Mouse (Mus musculus) heart, embryonic 15.5 days (tissue): ENCODE measurements around the gene Kif1a. TPM values are rescaled to one million over a fixed set of nuclear protein-coding genes. Genes with fewer than 3 reads are reported as not detected.

Source experiments
- ATAC-seq: fragments of 200-750 bp; cut with Nextera tagmentation; replicated peaks from 2 replicates; pipeline ENCODE4 v1.8.0; 2017; ENCODE audit warnings: low read depth, moderate TSS enrichment; ENCODE audit not compliant: insufficient number of reproducible peaks, insufficient read depth, low FRiP score
- H3K27ac ChIP-seq: fragments of 300-500 bp; sonication (generic); 2 replicates; pipeline ENCODE4 v1.5.1; 2015; ENCODE audit warnings: mild to moderate bottlenecking, inconsistent platforms
- H3K27me3 ChIP-seq: fragments of 300-500 bp; sonication (generic); 2 replicates; pipeline ENCODE4 v1.6.1; 2015; ENCODE audit warnings: inconsistent platforms
- H3K36me3 ChIP-seq: fragments of 300-500 bp; sonication (generic); 2 replicates; pipeline ENCODE4 v1.6.1; 2015; ENCODE audit warnings: mild to moderate bottlenecking, inconsistent platforms
- H3K4me1 ChIP-seq: fragments of 300-500 bp; sonication (generic); replicated peaks from 2 replicates; pipeline ENCODE4 v1.6.1; 2015; ENCODE audit warnings: inconsistent platforms
- H3K4me2 ChIP-seq: fragments of 300-500 bp; sonication (generic); 2 replicates; pipeline ENCODE4 v1.6.1; 2015; ENCODE audit warnings: inconsistent platforms, mild to moderate bottlenecking, moderate library complexity
- H3K4me3 ChIP-seq: fragments of 300-500 bp; sonication (generic); 2 replicates; pipeline ENCODE4 v1.5.1; 2015; ENCODE audit warnings: mild to moderate bottlenecking, inconsistent platforms
- H3K9ac ChIP-seq: fragments of 300-500 bp; sonication (generic); 2 replicates; pipeline ENCODE4 v1.6.1; 2015; ENCODE audit warnings: mild to moderate bottlenecking, inconsistent platforms
- H3K9me3 ChIP-seq: fragments of 300-500 bp; sonication (generic); replicated peaks from 2 replicates; pipeline ENCODE4 v1.6.1; 2016; ENCODE audit warnings: inconsistent platforms
- WGBS: fragments of 180-500 bp; shearing (Covaris S2); methylation state at CpG from one replicate; pipeline ENCODE4 v1.1.7; 2015; ENCODE audit warnings: mixed read lengths; 5-methylcytosine and 5-hydroxymethylcytosine counted together
- polyA plus RNA-seq: library from polyadenylated mRNA; unstranded; fragments of >200 nt; fragmentation: Nextera tagmentation; extraction: Ambion mirVana; gene quantifications from 2 replicates; pipeline ENCODE4 v1.2.1, GENCODE M21; 2015

Kif1a gene
- polyA plus RNA-seq, 1 experiment from 2014 or later: 10.2 TPM

GRCm38 (mm10) chr1:93051124-93051833 lies 50.5 kb downstream of the Kif1a start:
- Histone ChIP-seq H3K27ac (no peak overlapping the region), H3K36me3 (no peaks in the 10 kb centered on the region; the same call in 1 of the 2 replicates), H3K4me1 (no peaks in the 10 kb centered on the region), H3K9me3 (no peaks in the 10 kb centered on the region), H3K4me3 (no peak overlapping the region), H3K9ac (no peak overlapping the region), H3K4me2 (no peak overlapping the region), H3K27me3 (peaks cover 9% of the 10 kb centered on the region; the same call in 1 of the 2 replicates)
- no peak for ATAC-seq
- 58% methylated on average over 21 of the region's 23 CpGs for WGBS

DNA sequence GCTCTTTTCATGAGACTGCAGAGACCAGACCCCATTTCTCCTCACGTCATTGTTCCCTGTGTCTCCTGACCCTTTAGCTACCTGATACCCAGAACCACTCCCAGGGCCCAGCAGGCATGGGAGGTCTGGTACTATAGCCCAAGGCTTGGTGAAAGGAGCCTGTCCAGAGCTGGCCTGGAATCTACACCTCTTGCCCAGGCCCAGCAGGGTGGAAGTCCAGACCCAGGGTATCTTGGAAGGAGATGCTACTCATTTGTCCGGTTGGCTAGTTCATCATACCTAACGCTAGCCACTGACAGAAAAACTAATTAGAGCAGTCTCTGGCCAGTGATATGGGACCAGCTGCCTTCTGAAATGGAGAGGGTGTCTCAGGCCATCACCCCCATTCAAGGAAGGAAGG lies 51.7 kb downstream of the Kif1a start:
- WGBS: 86% methylated on average over 3 of the region's 3 CpGs
- no peak overlapping the region for H3K4me2 ChIP-seq
- H3K4me1 ChIP-seq: no peaks in the 10 kb centered on the region
- no peak overlapping the region for H3K27ac ChIP-seq
- peaks cover 9% of the 10 kb centered on the region; the same call in 1 of the 2 replicates for H3K27me3 ChIP-seq
- no peaks in the 10 kb centered on the region; the same call in 1 of the 2 replicates for H3K36me3 ChIP-seq
- H3K9ac ChIP-seq: no peak overlapping the region
- H3K9me3 ChIP-seq: no peaks in the 10 kb centered on the region
- H3K4me3 ChIP-seq: no peak overlapping the region
- ATAC-seq: no peak

GRCm38 (mm10) chr1:93046153-93046789 lies 55.5 kb downstream of the Kif1a start:
- no peaks in the 10 kb centered on the region for H3K36me3 ChIP-seq
- no peak overlapping the region for H3K4me3 ChIP-seq
- H3K4me2 ChIP-seq: no peak overlapping the region
- H3K4me1 ChIP-seq: no peaks in the 10 kb centered on the region
- H3K27ac ChIP-seq: no peak overlapping the region
- ATAC-seq: no peak
- no peaks in the 10 kb centered on the region for H3K9me3 ChIP-seq
- WGBS: 78% methylated on average over 10 of the region's 10 CpGs
- H3K27me3 ChIP-seq: peaks cover 9% of the 10 kb centered on the region; the same call in 1 of the 2 replicates
- H3K9ac ChIP-seq: no peak overlapping the region

- no peaks in the 10 kb centered on the region; the same call in 1 of the 2 replicates for H3K27me3 ChIP-seq
- peaks cover 38% of the 10 kb centered on the region for H3K4me1 ChIP-seq
- H3K9me3 ChIP-seq: no peaks in the 10 kb centered on the region
- no peak; the same call in 1 of the 2 replicates for ATAC-seq
- H3K27ac ChIP-seq: peak overlapping the region; percentile 37; the same call in 1 of the 2 replicates
- WGBS: 48% methylated on average over 4 of the region's 4 CpGs
- H3K4me3 ChIP-seq: no peak overlapping the region
- no peak overlapping the region for H3K4me2 ChIP-seq
- no peak overlapping the region for H3K9ac ChIP-seq
- no peaks in the 10 kb centered on the region for H3K36me3 ChIP-seq
These were observed 65.8 kb downstream of the Kif1a start for GRCm38 (mm10) chr1:93035981-93036380.

DNA sequence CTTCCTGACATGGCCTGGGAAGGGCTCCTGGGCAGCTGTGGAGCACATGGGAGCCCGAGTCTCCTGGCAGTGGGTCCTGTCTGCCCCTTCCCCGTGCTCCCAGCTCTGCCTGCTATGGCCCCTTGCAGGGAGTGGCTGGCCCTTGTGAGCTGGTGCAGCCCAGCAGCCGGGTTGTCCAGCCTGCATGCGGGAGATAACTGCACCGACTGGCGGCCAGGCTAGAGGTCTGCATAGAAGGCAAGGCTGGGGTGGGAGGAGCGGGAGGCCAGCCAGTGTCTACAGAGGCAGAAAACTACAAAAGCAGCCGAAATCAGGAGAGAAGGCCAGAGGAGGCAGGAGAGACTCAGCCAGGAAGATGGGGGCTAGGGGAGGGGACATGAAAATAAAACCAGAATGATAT lies 67.8 kb downstream of the Kif1a start:
- no peak for ATAC-seq
- WGBS: 34% methylated on average over 8 of the region's 8 CpGs
- Histone ChIP-seq H3K27ac (no peak overlapping the region), H3K27me3 (no peaks in the 10 kb centered on the region; the same call in 1 of the 2 replicates), H3K36me3 (no peaks in the 10 kb centered on the region), H3K9me3 (no peaks in the 10 kb centered on the region), H3K9ac (0 out of 2 replicates have a peak overlapping the region, but pooled peaks have one; percentile 28), H3K4me1 (peaks cover 38% of the 10 kb centered on the region), H3K4me2 (no peak overlapping the region), H3K4me3 (no peak overlapping the region)

- H3K36me3 ChIP-seq: no peaks in the 10 kb centered on the region
- 68% methylated on average over 3 of the region's 3 CpGs for WGBS
- H3K9me3 ChIP-seq: no peaks in the 10 kb centered on the region
- H3K27ac ChIP-seq: no peak overlapping the region
- no peak overlapping the region for H3K9ac ChIP-seq
- no peak overlapping the region for H3K4me2 ChIP-seq
- no peak for ATAC-seq
- H3K27me3 ChIP-seq: no peaks in the 10 kb centered on the region; the same call in 1 of the 2 replicates
- no peak overlapping the region for H3K4me3 ChIP-seq
- H3K4me1 ChIP-seq: peaks cover 35% of the 10 kb centered on the region
These were observed 70.6 kb downstream of the Kif1a start for GRCm38 (mm10) chr1:93031199-93031598.

GRCm38 (mm10) chr1:93030060-93030459 lies 71.7 kb downstream of the Kif1a start:
- WGBS: 36% methylated on average over 2 of the region's 2 CpGs
- H3K9ac ChIP-seq: no peak overlapping the region
- H3K4me1 ChIP-seq: peaks cover 24% of the 10 kb centered on the region
- no peaks in the 10 kb centered on the region; the same call in 1 of the 2 replicates for H3K27me3 ChIP-seq
- H3K9me3 ChIP-seq: no peaks in the 10 kb centered on the region
- no peak overlapping the region for H3K4me2 ChIP-seq
- H3K27ac ChIP-seq: no peak overlapping the region
- no peak for ATAC-seq
- H3K4me3 ChIP-seq: no peak overlapping the region
- no peaks in the 10 kb centered on the region for H3K36me3 ChIP-seq

DNA sequence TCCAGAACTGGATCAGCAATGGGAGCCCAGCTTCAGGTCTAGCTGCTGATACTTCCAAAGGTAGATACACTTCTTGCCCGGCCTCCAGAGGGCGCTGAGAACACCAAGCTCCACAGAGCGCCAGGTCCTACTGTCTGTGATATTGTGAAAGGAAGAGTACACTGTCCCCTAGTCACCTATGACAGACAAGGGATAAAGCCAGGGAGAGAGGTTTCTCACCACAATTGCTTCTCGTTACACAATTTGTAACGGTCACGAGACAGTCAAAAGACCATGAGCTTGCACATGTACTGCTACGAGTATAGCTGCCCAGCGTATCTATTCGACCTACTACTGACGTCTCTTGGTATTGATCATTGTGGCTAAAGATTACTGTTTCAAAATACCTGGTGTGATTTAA lies 72.4 kb downstream of the Kif1a start:
- no peaks in the 10 kb centered on the region for H3K36me3 ChIP-seq
- ATAC-seq: no peak
- H3K4me1 ChIP-seq: peaks cover 19% of the 10 kb centered on the region
- H3K4me3 ChIP-seq: no peak overlapping the region
- WGBS: 91% methylated on average over 10 of the region's 10 CpGs
- no peaks in the 10 kb centered on the region; the same call in 1 of the 2 replicates for H3K27me3 ChIP-seq
- no peak overlapping the region for H3K9ac ChIP-seq
- no peak overlapping the region for H3K4me2 ChIP-seq
- no peaks in the 10 kb centered on the region for H3K9me3 ChIP-seq
- no peak overlapping the region for H3K27ac ChIP-seq

GRCm38 (mm10) chr1:93026600-93026999 lies 75.2 kb downstream of the Kif1a start:
- H3K4me3 ChIP-seq: no peak overlapping the region
- H3K36me3 ChIP-seq: no peaks in the 10 kb centered on the region
- no peak overlapping the region for H3K4me2 ChIP-seq
- no peaks in the 10 kb centered on the region for H3K4me1 ChIP-seq
- no peak for ATAC-seq
- no peak overlapping the region for H3K27ac ChIP-seq
- H3K27me3 ChIP-seq: no peaks in the 10 kb centered on the region; the same call in 1 of the 2 replicates
- no peaks in the 10 kb centered on the region for H3K9me3 ChIP-seq
- H3K9ac ChIP-seq: no peak overlapping the region
- WGBS: 76% methylated on average over 8 of the region's 8 CpGs

- H3K4me1 ChIP-seq: no peaks in the 10 kb centered on the region
- H3K9ac ChIP-seq: no peak overlapping the region
- no peaks in the 10 kb centered on the region for H3K36me3 ChIP-seq
- no peaks in the 10 kb centered on the region for H3K9me3 ChIP-seq
- WGBS: 70% methylated on average over 4 of the region's 4 CpGs
- H3K27me3 ChIP-seq: peaks cover 5% of the 10 kb centered on the region; the same call in 1 of the 2 replicates
- H3K4me2 ChIP-seq: no peak overlapping the region
- ATAC-seq: no peak
- no peak overlapping the region for H3K27ac ChIP-seq
- H3K4me3 ChIP-seq: no peak overlapping the region
These were observed 81.1 kb downstream of the Kif1a start for GRCm38 (mm10) chr1:93020602-93021001.

DNA sequence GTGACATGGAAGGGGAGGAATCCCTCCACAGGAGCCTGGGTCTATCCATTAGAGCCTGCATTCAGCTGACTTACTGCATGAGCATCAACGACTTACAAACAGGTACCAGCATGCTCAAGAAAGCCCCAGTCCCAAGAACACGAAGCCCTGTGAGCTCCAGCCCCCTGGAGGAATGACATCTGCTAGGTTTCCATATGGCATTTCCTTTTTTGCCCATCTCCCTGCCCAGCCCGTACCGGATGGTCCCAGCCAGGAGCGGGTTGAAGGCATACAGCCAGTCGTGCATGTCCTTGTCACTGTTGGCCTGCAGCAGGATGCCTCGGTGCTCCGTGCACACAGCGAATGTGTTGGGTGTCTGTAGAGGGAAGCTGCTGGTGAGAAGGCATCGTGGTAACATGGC lies 83.0 kb downstream of the Kif1a start:
- no peaks in the 10 kb centered on the region for H3K4me1 ChIP-seq
- no peak overlapping the region for H3K27ac ChIP-seq
- H3K4me2 ChIP-seq: no peak overlapping the region
- H3K4me3 ChIP-seq: no peak overlapping the region
- no peak for ATAC-seq
- 78% methylated on average over 10 of the region's 10 CpGs for WGBS
- peaks cover 5% of the 10 kb centered on the region; the same call in 1 of the 2 replicates for H3K27me3 ChIP-seq
- H3K36me3 ChIP-seq: no peaks in the 10 kb centered on the region
- no peaks in the 10 kb centered on the region for H3K9me3 ChIP-seq
- no peak overlapping the region for H3K9ac ChIP-seq
